Mouse (Mus musculus) inflammation-experienced regulatory T-cells (primary cell): Measurements from ENCODE around the gene Fam57b. TPM values are rescaled to one million over a fixed set of nuclear protein-coding genes. Genes with fewer than 3 reads are reported as not detected.

Experiments used
- polyA plus RNA-seq, 2 experiments: library from polyadenylated mRNA; unstranded; fragments of 100-300 nt; shearing (Covaris generic); gene quantifications; one replicate each; pipeline ENCODE4 v1.2.1; 2017

The Fam57b gene
- under 1 TPM; 0.16 to 0.97 TPM for polyA plus RNA-seq

DNA sequence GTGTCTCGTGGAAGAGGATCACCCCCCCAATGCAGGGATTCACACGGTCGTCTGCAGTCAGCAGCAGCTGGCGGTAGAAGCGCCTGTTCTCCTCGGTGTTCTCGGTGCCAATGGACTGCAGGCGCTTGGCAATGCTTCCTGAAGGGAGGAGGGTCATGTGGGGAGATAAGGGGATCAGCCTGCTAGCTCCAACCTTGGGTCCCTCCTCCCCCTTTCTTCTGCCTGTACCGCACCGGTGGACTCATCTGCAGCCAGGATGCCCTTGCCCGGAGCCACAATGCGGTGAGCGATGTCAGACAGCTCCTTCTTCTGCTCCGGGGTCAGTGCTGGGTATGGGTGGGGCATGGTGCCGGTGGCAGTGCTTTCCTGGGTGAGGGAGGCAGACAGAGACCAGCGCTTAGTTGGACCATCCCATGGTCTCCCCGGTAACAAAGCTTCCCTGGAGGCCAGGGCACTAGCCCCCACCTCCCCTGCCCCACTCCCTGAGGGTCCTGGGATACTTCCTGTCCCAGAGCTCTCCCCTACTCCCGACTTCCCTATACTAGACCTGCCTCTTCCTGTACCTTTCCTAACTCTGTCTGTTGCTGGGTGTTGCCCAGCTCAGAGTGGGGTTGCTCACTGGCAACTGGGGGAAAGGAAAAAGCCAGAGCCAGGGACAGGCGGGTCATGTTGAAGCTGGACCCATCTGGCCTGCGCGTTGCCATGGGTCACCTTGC is at the start of gene Fam57b:
Gene Fam57b (plus strand): TSS at position 258 of the 716 bp plus-strand sequence.

GRCm38 (mm10) chr7:126759050-126759671 is 38.3 kb upstream of the Fam57b start, which contains the start of gene Mapk3:
Gene Mapk3 (plus strand): TSS chr7:126759601.

DNA sequence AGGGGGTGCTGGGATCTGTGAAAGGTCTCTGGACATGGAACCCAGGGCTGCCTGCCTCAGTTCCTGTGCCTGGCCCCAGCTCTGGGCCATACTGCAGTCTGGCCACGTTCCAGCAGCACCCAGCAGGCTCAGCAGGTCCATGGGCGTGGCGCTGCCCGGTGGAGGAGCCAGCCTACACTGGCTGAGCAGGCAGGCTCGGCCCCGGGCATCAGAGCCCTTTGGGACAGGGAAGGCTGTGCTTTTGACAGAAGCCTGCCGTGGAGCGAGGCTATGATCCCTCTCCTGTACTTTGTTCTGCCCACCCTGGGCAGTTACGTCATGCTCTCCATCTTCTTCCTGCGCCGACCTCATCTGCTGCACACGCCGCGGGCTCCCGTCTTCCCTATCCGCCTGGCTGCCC is 31.3 kb upstream of the Fam57b start, which contains the start of gene Gdpd3:
Gene Gdpd3 (plus strand): TSS at position 134 of the 400 bp plus-strand sequence.

GRCm38 (mm10) chr7:126776598-126777057 is 20.8 kb upstream of the Fam57b start, which contains the start of gene Ypel3:
Gene Ypel3 (plus strand): TSS chr7:126776955.

DNA sequence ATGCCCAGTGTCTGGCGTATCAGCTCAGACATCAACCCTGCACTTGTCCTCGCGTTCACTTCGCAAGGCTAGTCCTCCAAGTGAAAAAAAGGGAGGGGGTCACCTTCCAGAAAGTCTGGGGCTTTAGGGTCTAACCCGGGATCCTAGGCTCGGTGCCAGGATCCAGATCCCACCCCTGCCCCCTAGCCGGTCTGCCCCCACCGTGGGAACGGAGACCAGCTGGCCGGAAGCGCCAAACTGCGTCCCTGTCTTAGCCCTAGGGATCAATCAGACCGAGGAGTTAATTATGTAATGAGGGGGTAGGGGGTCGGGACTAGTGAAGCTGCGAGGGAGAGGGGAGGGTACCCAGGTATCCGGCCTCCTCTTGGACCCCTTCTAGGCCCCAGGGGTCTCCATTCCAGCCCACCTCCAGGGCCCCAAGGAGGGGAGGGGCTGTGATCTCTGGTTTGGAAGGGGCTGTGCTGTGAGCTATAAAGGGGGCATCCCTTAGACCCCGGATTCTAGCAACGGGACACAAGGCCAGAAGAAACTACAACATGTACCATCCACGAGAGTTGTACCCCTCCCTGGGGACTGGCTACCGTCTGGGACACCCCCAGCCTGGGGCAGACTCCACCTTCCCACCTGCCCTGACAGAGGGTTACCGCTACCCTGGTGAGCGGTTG is 16.4 kb upstream of the Fam57b start, which contains the start of gene Tbx6:
Gene Tbx6 (plus strand): TSS at position 513 of the 665 bp plus-strand sequence.

GRCm38 (mm10) chr7:126791851-126792720 is 5.4 kb upstream of the Fam57b start, which contains the start of gene Ppp4c:
Gene Ppp4c (minus strand): TSS chr7:126792496.

GRCm38 (mm10) chr7:126831539-126831938 is 34.1 kb downstream of the Fam57b start, which contains the start of gene 4930451I11Rik:
Gene 4930451I11Rik (minus strand): TSS chr7:126831639.

GRCm38 (mm10) chr7:126847116-126847420 is 49.6 kb downstream of the Fam57b start, which contains the start of gene Doc2a:
Gene Doc2a (plus strand): TSS chr7:126847416.

GRCm38 (mm10) chr7:126861429-126862130 is 64.1 kb downstream of the Fam57b start, which contains the start of gene Hirip3:
Gene Hirip3 (plus strand): TSS chr7:126861972.

DNA sequence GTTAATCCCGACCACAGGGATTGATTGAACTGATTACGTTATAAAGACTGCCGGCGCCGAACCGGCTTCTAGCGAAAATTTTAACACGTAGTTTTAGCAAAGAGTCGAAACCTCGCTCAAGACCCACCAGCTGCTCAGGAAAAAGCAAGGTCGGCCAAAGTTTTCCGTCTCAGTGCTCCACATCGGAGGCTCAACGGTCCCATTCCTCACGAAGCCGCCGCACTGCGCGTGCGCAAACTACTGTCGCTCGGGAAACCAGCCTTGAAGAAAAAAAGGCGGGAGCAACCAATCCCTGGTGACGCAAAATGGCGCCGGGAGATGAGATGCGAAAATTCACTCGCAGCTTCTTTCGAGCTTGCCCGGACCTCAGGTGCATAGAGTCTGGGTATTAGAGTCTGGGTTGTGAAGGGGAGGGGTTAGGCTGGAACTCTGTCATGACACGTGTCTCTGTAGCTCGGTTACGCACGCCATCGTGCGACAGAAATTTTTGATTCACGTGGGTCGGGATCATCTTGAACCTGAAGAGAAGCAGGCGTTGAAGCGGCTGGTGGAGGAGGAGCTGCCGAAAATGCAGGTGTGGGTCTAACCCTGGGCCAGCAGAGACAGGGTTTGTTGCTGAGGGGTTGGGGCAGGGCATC is 64.8 kb downstream of the Fam57b start, which contains the start of gene Ino80e:
Gene Ino80e (minus strand): TSS at position 231 of the 638 bp plus-strand sequence.

Other genes starting within 250 kb of the Fam57b start
- gene Eif3c, start 231.3 kb upstream of the Fam57b start, polyA plus RNA-seq = 100 to 1,000 TPM; 157 to 175 TPM
- 1 to 10 TPM; 3.1 to 5.4 TPM for gene Apobr, start 212.7 kb upstream of the Fam57b start, polyA plus RNA-seq
- gene Cln3, start 211.9 kb upstream of the Fam57b start, polyA plus RNA-seq = 100 to 1,000 TPM in 1 of 2 experiments, 10 to 100 TPM in 1; 81.6 to 107 TPM
- under 1 TPM in 1 of 2 experiments, not detected in 1; 0.42 TPM for gene Il27, start 202.7 kb upstream of the Fam57b start, polyA plus RNA-seq
- gene Nupr1, start 166.8 kb upstream of the Fam57b start, polyA plus RNA-seq = 10 to 100 TPM in 1 of 2 experiments, 1 to 10 TPM in 1; 6.0 to 12.8 TPM
- 100 to 1,000 TPM; 114 to 118 TPM for gene Sgf29, start 148.4 kb upstream of the Fam57b start, polyA plus RNA-seq
- gene Sult1a1, start 121.2 kb upstream of the Fam57b start, polyA plus RNA-seq = under 1 TPM; 0.20 to 0.48 TPM
- gene Bola2, start 102.3 kb upstream of the Fam57b start, polyA plus RNA-seq = 100 to 1,000 TPM; 104 to 113 TPM
- gene Slx1b, start 101.9 kb upstream of the Fam57b start, polyA plus RNA-seq = 10 to 100 TPM in 1 of 2 experiments, 1 to 10 TPM in 1; 8.3 to 10.8 TPM
- 1,000 to 10,000 TPM; 2,830 to 3,089 TPM for gene Coro1a, start 89.9 kb upstream of the Fam57b start, polyA plus RNA-seq
- gene Mapk3, start 38.1 kb upstream of the Fam57b start, polyA plus RNA-seq = 10 to 100 TPM; 32.8 to 38.7 TPM
- gene Gdpd3, start 31.3 kb upstream of the Fam57b start, polyA plus RNA-seq = 1 to 10 TPM in 1 of 2 experiments, under 1 TPM in 1; 0.89 to 1.3 TPM
- gene Ypel3, start 20.7 kb upstream of the Fam57b start, polyA plus RNA-seq = 100 to 1,000 TPM; 490 to 573 TPM
- 1 to 10 TPM; 4.3 to 6.4 TPM for gene Tbx6, start 16.2 kb upstream of the Fam57b start, polyA plus RNA-seq
- 100 to 1,000 TPM; 363 to 467 TPM for gene Ppp4c, start 5.2 kb upstream of the Fam57b start, polyA plus RNA-seq
- not detected for gene 4930451I11Rik, start 34.0 kb downstream of the Fam57b start, polyA plus RNA-seq
- not detected for gene Doc2a, start 49.7 kb downstream of the Fam57b start, polyA plus RNA-seq
- gene Hirip3, start 64.3 kb downstream of the Fam57b start, polyA plus RNA-seq = 1 to 10 TPM; 7.9 to 8.7 TPM
- gene Ino80e, start 64.7 kb downstream of the Fam57b start, polyA plus RNA-seq = 10 to 100 TPM; 75.8 to 78.6 TPM
- gene Taok2, start 87.0 kb downstream of the Fam57b start, polyA plus RNA-seq = 10 to 100 TPM; 44.6 to 51.3 TPM
- gene Tmem219, start 125.2 kb downstream of the Fam57b start, polyA plus RNA-seq = 10 to 100 TPM; 39.4 to 53.1 TPM
- 10 to 100 TPM; 31.6 to 38.0 TPM for gene Kctd13, start 131.2 kb downstream of the Fam57b start, polyA plus RNA-seq
- gene Asphd1, start 151.9 kb downstream of the Fam57b start, polyA plus RNA-seq = under 1 TPM; 0.19 to 0.69 TPM
- 1 to 10 TPM in 1 of 2 experiments, under 1 TPM in 1; 0.74 to 1.0 TPM for gene Sez6l2, start 152.9 kb downstream of the Fam57b start, polyA plus RNA-seq
- 100 to 1,000 TPM; 248 to 261 TPM for gene Cdipt, start 178.2 kb downstream of the Fam57b start, polyA plus RNA-seq
- 1 to 10 TPM in 1 of 2 experiments, under 1 TPM in 1; 0.94 to 3.5 TPM for gene Cdiptos, start 178.4 kb downstream of the Fam57b start, polyA plus RNA-seq
- gene Mvp, start 217.0 kb downstream of the Fam57b start, polyA plus RNA-seq = 10 to 100 TPM; 49.5 to 51.3 TPM
- gene Pagr1b, start 218.8 kb downstream of the Fam57b start, polyA plus RNA-seq = 1 to 10 TPM in 1 of 2 experiments, under 1 TPM in 1; 0.71 to 3.4 TPM
- gene Pagr1a, start 219.7 kb downstream of the Fam57b start, polyA plus RNA-seq = 100 to 1,000 TPM; 140 to 147 TPM
- gene Gm42742, start 223.4 kb downstream of the Fam57b start, polyA plus RNA-seq = 10 to 100 TPM; 35.6 to 68.8 TPM
- 10 to 100 TPM in 1 of 2 experiments, 1 to 10 TPM in 1; 9.5 to 16.8 TPM for gene Prrt2, start 223.5 kb downstream of the Fam57b start, polyA plus RNA-seq
- gene Maz, start 229.4 kb downstream of the Fam57b start, polyA plus RNA-seq = 100 to 1,000 TPM; 152 to 157 TPM
- 10 to 100 TPM; 10.1 to 11.0 TPM for gene Kif22, start 244.8 kb downstream of the Fam57b start, polyA plus RNA-seq